Mouse (Mus musculus): ENCODE results near the gene Cachd1. TPM values are rescaled to one million over a fixed set of nuclear protein-coding genes. Genes with fewer than 3 reads are reported as not detected.

Gene Cachd1
- total and polyA plus RNA-seq, 2 experiments: 0.46 to 1.1 TPM

GRCm38 (mm10) chr4:100795523-100795922 is 19.0 kb downstream of the Cachd1 start:
- no peaks in the 10 kb centered on the region for H3K4me1 ChIP-seq (ENCODE audit: control insufficient read depth, insufficient read depth, low read length)
- H3K9ac ChIP-seq (ENCODE audit: low read depth, low read length): no peak overlapping the region
- no peak overlapping the region for H3K27ac ChIP-seq (replicated peaks; ENCODE audit: insufficient read depth, low read depth, low read length)
- no peaks in the 10 kb centered on the region for H3K27me3 ChIP-seq (ENCODE audit: control insufficient read depth, insufficient read depth, low read length)
- no peaks in the 10 kb centered on the region for H3K36me3 ChIP-seq (ENCODE audit: control insufficient read depth, insufficient read depth, low read length)
- no peak for DNase-seq (ENCODE audit: extremely low read depth, low read depth, low spot score)
- TF ChIP-seq POLR2A (IDR thresholded peaks at IDR 0.05; ENCODE audit: extremely low read depth, insufficient read depth, low read length): no peak
- TF ChIP-seq CTCF (IDR thresholded peaks at IDR 0.05; ENCODE audit: low read depth, low read length): no peak
- H3K4me3 ChIP-seq (ENCODE audit: insufficient read depth, low read depth, low read length): no peak overlapping the region
- H3K79me2 ChIP-seq (ENCODE audit: control insufficient read depth, insufficient read depth, low read length): no peaks in the 10 kb centered on the region
- WGBS: 50% methylated on average over 5 of the region's 5 CpGs

DNA sequence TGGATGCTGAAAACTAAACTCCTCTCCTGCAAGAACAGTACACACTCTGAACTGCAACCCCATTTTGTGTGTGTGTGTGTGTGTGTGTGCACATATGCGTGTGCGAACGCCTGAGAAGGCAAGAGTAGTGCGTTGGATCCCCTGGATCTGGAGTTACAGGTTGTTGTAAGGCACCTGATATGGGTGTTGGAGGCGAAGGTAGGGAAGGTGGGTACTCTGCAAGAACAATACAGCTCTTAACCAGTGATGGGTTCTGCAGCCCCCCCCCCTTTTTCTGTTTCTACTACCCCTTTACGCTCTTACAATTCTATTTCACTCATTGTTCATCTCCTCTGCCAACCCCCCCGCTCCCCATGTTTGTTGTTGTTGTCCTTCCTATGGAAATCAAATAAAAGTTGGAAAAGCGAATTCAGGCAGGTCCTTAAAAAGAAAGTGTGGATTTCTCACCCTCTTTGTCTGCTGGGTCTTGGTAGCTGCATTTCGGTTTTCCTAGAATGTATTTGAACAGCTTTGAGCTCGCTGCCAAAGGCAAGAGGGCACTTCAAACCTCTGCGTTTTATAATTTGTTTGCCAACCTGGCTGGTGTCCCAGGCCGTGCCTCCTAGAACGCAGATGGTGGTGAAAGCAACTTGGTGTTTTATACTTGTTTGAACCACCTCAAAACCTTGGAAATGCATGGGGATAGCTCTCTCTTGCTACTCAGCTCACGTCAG is 24.4 kb downstream of the Cachd1 start:
- Histone ChIP-seq H3K79me2 (ENCODE audit: control insufficient read depth, insufficient read depth, low read length) (no peaks in the 10 kb centered on the region), H3K4me3 (ENCODE audit: insufficient read depth, low read depth, low read length) (no peak overlapping the region), H3K9ac (ENCODE audit: low read depth, low read length) (no peak overlapping the region), H3K4me1 (ENCODE audit: control insufficient read depth, insufficient read depth, low read length) (no peaks in the 10 kb centered on the region), H3K27ac (replicated peaks; ENCODE audit: insufficient read depth, low read depth, low read length) (no peak overlapping the region), H3K36me3 (ENCODE audit: control insufficient read depth, insufficient read depth, low read length) (no peaks in the 10 kb centered on the region), H3K27me3 (ENCODE audit: control insufficient read depth, insufficient read depth, low read length) (no peaks in the 10 kb centered on the region; the same call in 1 of the 2 replicates)
- 64% methylated on average over 14 of the region's 14 CpGs for WGBS
- no peak for TF ChIP-seq CTCF (IDR thresholded peaks at IDR 0.05; ENCODE audit: low read depth, low read length)
- TF ChIP-seq POLR2A (IDR thresholded peaks at IDR 0.05; ENCODE audit: extremely low read depth, insufficient read depth, low read length): no peak
- peak; percentile 54 for DNase-seq (ENCODE audit: extremely low read depth, low read depth, low spot score)

- 81% methylated on average over 3 of the region's 3 CpGs for WGBS
- H3K27ac ChIP-seq (replicated peaks; ENCODE audit: insufficient read depth, low read depth, low read length): no peak overlapping the region
- no peaks in the 10 kb centered on the region for H3K36me3 ChIP-seq (ENCODE audit: control insufficient read depth, insufficient read depth, low read length)
- no peaks in the 10 kb centered on the region for H3K79me2 ChIP-seq (ENCODE audit: control insufficient read depth, insufficient read depth, low read length)
- H3K9ac ChIP-seq (ENCODE audit: low read depth, low read length): no peak overlapping the region
- TF ChIP-seq POLR2A (IDR thresholded peaks at IDR 0.05; ENCODE audit: extremely low read depth, insufficient read depth, low read length) (no peak), CTCF (IDR thresholded peaks at IDR 0.05; ENCODE audit: low read depth, low read length) (no peak)
- no peak overlapping the region for H3K4me3 ChIP-seq (ENCODE audit: insufficient read depth, low read depth, low read length)
- H3K27me3 ChIP-seq (ENCODE audit: control insufficient read depth, insufficient read depth, low read length): no peaks in the 10 kb centered on the region; the same call in 1 of the 2 replicates
- no peak for DNase-seq (ENCODE audit: extremely low read depth, low read depth, low spot score)
- no peaks in the 10 kb centered on the region for H3K4me1 ChIP-seq (ENCODE audit: control insufficient read depth, insufficient read depth, low read length)
These were observed 24.9 kb downstream of the Cachd1 start for GRCm38 (mm10) chr4:100801443-100801786.

- TF ChIP-seq CTCF (IDR thresholded peaks at IDR 0.05; ENCODE audit: low read depth, low read length): no peak
- TF ChIP-seq POLR2A (IDR thresholded peaks at IDR 0.05; ENCODE audit: extremely low read depth, insufficient read depth, low read length): no peak
- Histone ChIP-seq H3K27ac (replicated peaks; ENCODE audit: insufficient read depth, low read depth, low read length) (no peak overlapping the region), H3K4me1 (ENCODE audit: control insufficient read depth, insufficient read depth, low read length) (no peaks in the 10 kb centered on the region; the same call in 1 of the 2 replicates), H3K27me3 (ENCODE audit: control insufficient read depth, insufficient read depth, low read length) (no peaks in the 10 kb centered on the region; the same call in 1 of the 2 replicates), H3K79me2 (ENCODE audit: control insufficient read depth, insufficient read depth, low read length) (no peaks in the 10 kb centered on the region), H3K36me3 (ENCODE audit: control insufficient read depth, insufficient read depth, low read length) (no peaks in the 10 kb centered on the region), H3K4me3 (ENCODE audit: insufficient read depth, low read depth, low read length) (no peak overlapping the region), H3K9ac (ENCODE audit: low read depth, low read length) (no peak overlapping the region)
- 58% methylated on average over 5 of the region's 5 CpGs for WGBS
- DNase-seq (ENCODE audit: extremely low read depth, low read depth, low spot score): peak; percentile 9
These were observed 34.7 kb downstream of the Cachd1 start for GRCm38 (mm10) chr4:100811057-100811695.

- WGBS: 59% methylated on average over 8 of the region's 8 CpGs
- H3K4me3 ChIP-seq (ENCODE audit: insufficient read depth, low read depth, low read length): no peak overlapping the region
- no peaks in the 10 kb centered on the region for H3K79me2 ChIP-seq (ENCODE audit: control insufficient read depth, insufficient read depth, low read length)
- no peaks in the 10 kb centered on the region; the same call in 1 of the 2 replicates for H3K27me3 ChIP-seq (ENCODE audit: control insufficient read depth, insufficient read depth, low read length)
- DNase-seq (ENCODE audit: extremely low read depth, low read depth, low spot score): no peak
- no peak overlapping the region for H3K27ac ChIP-seq (replicated peaks; ENCODE audit: insufficient read depth, low read depth, low read length)
- no peaks in the 10 kb centered on the region for H3K36me3 ChIP-seq (ENCODE audit: control insufficient read depth, insufficient read depth, low read length)
- no peak for TF ChIP-seq CTCF (IDR thresholded peaks at IDR 0.05; ENCODE audit: low read depth, low read length)
- TF ChIP-seq POLR2A (IDR thresholded peaks at IDR 0.05; ENCODE audit: extremely low read depth, insufficient read depth, low read length): no peak
- H3K4me1 ChIP-seq (ENCODE audit: control insufficient read depth, insufficient read depth, low read length): no peaks in the 10 kb centered on the region; the same call in 1 of the 2 replicates
- H3K9ac ChIP-seq (ENCODE audit: low read depth, low read length): no peak overlapping the region
These were observed 35.5 kb downstream of the Cachd1 start for GRCm38 (mm10) chr4:100811802-100812510.
